Mouse (Mus musculus) megakaryocyte-erythroid progenitor cell, adult 5-6 weeks (primary cell): Measurements from ENCODE around the gene Bcor. TPM values are rescaled to one million over a fixed set of nuclear protein-coding genes. Genes with fewer than 3 reads are reported as not detected.

Experiments
- ATAC-seq: replicated peaks from 2 replicates; pipeline ENCODE4 v1.8.0; 2016; ENCODE audit warnings: mild to moderate bottlenecking, inconsistent platforms; ENCODE audit not compliant: severe bottlenecking, poor library complexity, low FRiP score, low TSS enrichment
- total RNA-seq, 2 experiments: library from RNA; stranded (forward) in 1 of 2; stranded (reverse) in 1 of 2; fragments of 200-1000, 215-1000 nt in 1 of 2; fragments of >200 nt in 1 of 2; fragmentation: Nextera tagmentation in 1 of 2; gene quantifications; 2 replicates each; pipeline ENCODE4 v1.2.3; 2014 to 2017

Bcor gene
- total RNA-seq, 2 experiments from 2014 or later: 28.9 to 35.6 TPM

DNA sequence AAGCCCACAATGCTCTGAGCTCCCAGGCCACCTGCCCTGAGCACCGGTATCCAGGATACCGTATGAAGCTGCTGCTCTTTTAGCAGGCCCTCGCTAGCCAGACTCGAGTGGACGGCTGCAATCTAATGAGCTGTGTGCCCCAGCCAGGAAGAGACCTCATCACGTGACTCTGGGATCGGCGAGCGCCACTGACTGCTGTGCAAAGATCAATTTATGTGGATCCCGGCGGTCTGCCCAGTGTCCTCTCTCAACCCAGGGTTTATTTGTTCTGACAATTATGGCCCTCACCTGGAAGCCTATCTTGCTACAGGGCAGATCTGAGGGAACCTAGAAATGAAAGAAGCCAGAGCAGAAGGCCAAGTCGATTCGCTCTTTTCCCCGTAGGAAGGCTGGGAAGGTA, 116.8 kb downstream of the Bcor start:
- ATAC-seq: no peak

DNA sequence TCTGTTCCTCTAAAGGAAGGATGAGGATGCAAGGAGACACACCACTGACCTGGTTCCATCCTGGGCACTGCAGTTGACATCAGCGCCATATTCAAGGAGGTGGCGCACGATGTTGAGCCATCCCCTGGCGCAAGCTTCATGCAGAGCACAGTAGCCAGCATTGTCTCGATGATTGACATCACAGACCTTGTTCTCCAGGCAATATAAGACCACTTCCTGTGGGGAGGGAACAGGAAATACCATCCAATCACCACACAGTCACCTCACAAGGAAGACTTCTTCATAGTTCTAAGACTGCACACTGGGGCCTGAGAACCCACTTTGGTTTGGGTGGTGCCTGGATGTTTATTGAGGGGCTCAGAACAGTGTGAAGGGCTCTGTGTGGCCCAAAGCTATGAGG, 118.7 kb downstream of the Bcor start:
- ATAC-seq: no peak

DNA sequence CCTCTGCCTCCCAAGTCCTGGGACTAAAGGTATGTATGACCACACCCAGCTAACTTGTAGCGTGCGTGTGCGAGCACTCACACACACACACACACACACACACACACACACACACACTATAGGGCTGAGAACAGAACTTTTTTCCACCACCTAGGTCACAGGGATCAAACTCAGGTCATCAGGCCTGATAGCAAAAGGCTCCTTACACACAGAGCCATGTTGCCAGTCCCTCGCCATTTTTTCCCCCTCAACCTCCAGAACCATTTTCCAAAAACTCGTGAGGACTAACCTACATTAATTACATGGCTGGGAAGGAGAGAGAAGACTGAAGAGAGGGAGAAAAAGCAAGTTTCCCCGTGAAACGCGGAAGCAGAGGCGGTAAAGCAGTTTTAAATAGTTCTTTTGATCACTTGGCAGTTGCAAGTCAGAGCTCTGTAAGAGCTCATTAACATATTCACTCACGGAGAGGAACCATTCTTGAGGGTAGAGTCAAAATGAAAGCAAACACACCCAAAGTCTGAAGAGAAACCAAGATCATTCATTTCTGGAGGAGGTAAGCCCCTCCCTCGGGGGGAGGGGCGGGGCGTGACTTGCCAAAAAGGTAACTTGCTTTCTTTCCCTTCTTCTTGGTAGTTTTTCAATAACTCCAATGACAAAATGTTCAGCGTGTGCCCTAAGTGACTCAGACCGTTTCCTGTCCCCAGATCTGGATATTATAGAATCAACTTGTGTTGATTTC, 145.3 kb downstream of the Bcor start:
- ATAC-seq: no peak

DNA sequence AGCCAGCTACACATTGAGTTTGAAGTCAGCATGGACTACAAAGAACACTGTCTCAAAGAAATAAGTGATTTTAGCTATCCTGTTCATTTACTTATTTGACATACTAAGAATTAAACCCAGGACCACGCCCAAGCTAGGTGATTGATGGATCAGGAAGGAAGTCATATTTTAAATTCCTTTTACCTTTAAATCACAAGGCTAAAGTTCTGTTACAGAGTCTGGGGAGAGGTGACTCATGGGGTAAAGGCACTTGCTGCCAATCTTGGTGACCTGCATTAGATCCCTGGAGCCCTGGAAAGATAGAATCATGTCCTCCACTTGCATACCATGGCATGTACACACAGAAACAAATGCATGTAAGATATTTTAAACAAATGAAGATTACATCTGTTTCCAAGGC, 149.5 kb downstream of the Bcor start:
- no peak for ATAC-seq

DNA sequence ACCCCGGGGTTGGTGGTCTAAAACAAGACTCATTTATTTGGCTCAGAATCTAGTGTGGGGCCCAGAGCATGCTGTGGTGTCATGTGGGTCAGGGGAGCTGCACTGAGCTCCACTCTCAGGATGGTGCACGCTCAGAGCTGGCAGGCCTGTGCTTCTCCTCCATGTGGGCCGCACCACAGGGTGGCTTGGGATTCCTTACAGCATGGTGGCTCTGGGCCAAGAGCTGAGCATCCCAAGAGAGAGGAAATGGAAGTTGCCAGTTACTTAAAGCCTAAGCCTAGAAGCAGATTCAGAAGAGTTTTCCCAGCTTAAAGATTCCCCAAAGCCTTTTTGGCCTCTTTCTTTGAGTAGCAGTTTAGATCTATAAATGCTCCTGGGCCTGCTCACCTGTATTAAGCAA, 151.1 kb downstream of the Bcor start:
- ATAC-seq: no peak

DNA sequence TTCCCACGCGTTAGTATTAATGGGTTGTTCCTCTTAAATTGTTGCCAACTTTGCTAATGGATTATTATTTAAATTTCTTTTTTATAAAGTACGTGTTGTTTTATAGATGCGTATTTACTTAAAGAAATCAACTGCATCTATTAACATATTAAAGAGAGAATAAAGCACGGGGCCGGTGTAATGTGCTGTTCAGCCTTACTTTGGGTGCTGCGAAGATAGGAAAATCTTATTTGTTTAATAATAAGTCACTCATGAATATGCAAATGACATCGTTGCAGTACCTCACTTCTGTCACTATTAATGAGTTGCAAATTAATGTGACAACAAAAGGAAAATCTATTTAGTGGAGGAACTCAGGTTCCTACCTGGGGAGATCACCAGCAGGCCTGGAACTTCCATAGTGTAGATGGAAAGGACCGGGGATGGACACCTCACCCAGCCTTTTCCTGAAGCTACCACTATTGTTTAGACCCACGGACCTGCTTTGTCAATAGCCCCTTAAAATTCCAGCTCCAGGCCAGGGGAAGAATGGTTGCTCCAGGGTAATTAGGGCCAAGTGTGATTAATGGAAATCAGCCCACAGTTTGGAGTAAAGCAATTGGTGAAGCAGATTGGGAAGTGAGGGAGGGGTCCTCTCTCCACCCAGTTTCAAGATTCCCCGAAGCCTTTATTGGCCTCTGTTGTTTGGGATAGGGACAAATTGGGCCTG, 152.2 kb downstream of the Bcor start:
- ATAC-seq: no peak

DNA sequence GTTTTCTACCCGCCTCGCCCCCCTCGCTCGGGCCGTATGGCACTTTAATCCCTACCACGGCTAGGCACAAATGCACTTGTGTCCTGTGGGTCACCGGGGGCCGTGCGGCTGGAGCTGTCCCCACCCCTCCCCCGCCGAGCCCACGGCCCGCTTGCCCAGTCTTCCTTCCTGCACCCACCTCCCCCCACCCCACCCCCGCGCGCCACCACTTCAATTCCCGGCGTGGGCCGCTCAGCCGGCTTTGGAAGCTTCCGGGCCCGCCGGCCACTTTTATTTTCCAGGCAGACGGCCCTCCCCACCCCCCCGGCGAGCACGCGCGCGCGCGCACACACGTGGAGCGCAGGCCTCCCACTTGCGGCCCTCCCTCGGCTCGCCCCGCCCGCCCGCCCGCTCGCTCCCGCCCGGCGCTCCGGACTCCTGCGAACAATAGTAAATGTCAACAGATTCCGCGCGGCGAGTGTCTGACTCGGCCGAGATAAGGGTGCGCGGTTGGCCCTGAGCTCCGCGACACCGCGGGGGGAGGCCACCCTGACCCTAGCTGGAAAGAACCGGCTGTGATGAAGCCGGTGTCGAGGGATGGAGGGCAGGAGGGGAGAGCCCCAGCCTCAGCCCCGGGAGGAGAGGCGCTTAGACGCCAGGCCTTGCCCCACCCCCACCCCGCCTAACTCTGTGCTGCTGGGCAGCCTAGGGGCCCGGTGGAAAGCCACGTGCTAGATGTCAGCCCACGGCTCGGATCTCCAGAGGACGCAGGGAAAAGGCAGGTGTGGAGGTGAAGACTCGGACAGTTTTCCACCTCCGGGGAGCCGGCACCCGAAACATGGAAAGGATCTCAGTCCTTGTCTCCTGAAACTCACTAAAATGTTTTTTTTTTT, 153.0 kb downstream of the Bcor start:
- peak; percentile 68 for ATAC-seq

DNA sequence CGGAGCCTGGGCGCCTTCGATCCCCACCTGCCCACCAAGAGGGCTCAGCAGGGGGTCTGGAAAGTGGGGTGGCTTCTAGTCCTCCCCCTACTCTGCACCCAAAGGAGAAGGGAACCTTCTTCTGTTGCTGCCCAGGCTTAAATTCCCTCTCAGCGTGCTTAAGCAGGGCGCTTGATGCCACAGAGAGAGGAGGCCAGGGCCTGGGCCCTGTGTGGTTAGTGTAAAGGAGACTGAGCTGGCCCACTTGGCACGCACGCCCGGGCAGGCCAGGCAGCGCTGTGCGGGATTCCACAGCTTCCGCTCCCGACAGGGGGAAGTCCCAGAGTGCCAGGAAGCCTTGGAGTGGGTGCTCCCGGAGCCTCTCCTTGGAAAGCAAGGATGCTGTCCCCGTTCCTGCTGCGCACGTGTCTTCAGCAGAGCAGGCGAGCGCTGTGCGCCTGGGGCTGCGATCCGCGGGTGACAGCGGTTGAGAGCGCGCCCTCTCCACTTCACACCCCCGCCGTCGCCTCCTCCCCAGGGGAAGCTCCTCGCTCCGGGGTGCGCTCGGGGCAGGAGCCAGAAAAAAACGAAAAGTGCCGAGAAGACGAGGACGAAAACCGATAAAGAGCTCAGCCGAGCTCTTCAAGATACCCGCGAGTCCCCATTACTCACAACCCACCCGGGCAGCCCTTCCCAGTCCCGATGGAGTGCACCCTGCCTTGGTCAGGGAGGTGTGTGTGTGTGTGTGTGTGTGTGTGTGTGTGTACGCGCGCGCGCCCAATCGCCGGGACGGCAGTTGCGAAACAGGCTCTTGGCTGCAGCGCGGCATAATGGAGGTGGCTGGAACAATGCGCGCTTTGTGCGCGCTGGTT, 153.9 kb downstream of the Bcor start:
- peak; percentile 22; the same call in 1 of the 2 replicates for ATAC-seq

DNA sequence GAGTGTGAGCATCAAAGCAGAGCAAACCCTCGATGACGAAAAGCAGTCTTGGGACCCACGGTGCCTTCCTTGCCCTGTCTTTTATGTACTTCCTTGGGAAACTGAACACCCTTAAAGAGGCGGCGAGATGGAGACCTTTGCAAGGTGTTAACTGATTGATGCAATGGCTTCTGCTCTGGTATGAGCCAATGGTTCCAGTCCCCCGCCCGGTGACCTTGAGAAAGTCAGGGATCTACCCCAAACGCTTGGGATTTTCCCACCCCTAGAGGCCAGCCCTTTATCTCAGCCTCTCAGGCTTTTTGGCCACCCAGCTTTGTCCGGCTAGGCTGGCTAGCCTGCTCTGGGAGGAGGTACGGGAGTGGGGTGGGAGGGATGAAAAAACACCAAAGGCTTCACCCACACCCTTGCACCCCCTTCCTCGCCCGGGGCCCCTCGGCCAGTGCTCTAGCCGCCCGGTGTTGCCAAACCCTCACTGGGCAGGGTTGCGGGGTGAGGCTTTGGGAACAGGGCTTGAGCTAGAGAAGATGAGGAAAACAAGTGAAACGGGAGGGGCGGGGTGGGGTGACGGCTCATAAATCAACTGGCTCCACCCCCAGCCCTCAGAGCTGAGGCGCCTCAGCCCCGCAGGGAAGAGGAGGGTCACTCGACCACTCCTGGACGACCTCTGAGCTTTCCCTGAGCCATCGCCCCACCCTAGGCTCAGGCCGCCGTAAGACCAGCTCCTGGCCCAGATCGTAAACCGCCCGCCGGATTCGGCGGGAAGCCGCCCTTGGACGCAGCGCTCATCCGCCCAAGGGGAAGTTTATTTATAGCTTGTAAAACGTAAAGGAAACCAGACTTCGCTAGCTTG, 154.7 kb downstream of the Bcor start:
- peak; percentile 8; the same call in 1 of the 2 replicates for ATAC-seq

DNA sequence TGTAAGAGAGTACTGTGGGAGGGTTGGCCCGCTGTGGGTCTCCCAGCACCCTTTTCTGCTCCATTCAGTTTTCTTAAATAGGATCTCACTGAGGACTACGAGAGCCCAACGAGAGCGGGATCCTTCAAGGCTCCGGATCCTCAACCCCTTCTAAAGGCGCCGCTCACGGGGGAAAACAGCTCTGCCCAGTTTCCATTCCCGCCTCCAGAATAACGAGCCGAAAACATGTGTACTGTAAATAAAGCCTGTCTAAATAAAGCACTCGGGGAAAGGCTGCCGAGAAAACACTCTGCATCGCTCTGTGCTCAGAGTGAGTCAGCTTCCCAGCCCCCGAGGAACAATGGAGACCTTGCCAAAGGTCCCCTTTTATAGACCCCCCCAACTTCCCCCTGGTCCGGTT, 155.7 kb downstream of the Bcor start:
- no peak for ATAC-seq

DNA sequence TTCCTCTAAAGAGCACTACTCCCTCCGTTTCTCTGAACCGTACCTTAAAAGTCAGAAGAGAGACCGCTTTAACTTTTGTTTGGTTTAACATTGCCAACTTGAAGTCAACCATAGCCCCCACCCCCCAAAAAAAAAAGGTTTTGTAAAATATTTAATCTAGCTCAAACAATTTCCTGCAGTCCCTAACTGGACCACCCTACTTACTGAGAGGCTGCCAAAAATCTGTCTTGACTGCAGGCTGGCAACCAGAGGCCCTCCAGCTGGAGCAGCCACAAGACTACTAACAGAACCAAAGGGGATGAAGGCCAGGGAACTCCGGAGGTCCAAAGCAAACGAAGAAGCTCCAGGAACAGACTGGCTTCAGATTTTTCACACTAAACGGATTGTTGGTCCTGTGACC, 156.2 kb downstream of the Bcor start:
- no peak for ATAC-seq

DNA sequence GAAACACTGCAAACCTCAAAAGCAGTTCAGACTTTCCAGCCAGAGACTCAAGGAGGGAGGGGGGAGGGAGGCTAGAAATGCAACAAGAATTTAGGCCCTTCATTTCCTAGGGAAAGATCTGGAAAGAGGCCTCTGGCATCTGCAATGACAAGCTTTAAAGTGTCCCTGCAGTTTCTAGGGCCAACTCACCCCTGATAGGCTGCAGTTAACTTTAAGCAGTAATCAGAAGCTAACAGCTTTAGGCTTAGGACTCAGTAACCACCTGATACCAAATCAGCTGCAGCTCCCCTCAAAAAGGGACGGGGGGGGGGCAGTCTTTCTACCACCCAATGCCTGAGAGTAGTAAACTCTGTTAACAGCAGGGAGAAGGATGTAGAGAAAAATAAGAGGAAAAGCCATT, 156.6 kb downstream of the Bcor start:
- peak; percentile 58 for ATAC-seq

DNA sequence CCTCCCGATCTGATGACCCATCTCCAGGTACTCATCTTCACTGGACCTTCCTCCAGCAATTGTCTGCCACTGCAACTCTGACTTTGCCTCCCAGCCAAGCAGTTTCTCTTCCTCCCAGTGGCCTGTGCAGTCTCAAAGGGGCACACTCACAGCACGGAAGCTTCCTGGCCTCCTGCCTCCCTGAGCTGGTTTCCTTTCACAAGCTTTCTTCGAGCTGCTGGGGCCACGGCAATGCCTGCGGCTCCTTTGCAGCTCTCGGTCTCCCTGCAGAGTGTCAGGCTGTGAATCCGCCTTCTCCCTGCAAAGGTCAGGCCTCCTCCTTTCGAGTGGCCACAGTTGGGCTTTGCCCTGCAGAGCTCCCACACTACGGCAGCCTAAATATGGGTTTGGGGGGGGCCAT, 157.0 kb downstream of the Bcor start:
- ATAC-seq: no peak

DNA sequence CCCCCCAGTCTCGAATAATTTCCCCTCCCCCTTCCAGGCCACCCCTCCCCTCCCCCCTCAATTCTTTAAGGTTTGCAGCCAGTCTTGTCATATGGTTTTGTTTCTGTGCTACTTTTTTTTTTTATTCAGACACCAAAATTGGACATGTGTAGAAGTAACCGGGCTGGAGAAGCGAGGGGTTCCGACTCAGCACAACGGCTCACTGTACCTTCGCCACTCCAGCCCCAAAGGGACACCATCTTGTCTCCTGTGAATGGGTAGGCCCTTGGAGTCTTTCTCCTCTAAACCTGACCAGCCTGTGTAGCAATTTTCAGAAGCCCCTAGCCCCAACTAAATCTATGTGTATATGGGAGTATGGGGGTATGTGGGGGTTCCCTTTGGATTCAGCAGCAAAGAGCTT, 157.6 kb downstream of the Bcor start:
- ATAC-seq: no peak

DNA sequence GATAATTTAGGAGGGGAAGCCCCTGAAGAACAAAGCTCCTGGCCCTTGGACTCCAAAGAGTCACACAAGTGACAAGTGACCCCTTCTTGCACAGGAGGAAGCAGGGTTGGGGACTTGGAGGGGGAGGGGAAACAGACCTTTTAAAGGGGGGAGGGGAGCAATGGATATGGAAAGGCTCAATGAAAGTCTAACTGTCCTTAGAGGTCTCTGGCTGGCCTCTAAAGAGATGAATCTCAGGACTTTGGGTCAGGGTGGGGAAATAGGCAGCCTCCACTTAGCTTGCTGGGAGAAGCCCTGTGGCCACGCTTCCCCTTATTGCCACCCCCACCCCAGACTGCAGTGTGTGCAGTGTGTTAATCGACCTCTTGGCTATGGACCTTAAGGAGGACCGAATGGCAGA, 158.2 kb downstream of the Bcor start:
- no peak for ATAC-seq

DNA sequence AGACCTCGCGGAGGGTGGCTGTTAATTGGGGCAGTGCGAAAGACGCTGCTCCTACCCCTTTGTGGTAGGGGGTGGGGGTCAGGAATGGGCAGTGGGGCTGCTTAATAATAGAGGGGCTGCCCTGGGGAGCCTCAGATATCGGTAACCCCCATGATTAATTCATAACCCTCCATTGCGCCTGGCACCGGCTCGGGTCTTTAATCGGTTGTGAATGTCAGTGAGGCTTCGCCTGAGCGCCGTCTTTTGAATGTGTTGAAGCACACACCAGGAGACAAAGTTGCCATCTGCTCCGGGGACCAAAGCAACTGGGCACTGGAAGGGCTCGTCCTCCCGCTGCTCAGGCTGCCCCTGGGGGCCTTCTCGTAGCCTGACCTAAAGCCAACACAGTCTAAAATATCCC, 158.8 kb downstream of the Bcor start:
- no peak for ATAC-seq

DNA sequence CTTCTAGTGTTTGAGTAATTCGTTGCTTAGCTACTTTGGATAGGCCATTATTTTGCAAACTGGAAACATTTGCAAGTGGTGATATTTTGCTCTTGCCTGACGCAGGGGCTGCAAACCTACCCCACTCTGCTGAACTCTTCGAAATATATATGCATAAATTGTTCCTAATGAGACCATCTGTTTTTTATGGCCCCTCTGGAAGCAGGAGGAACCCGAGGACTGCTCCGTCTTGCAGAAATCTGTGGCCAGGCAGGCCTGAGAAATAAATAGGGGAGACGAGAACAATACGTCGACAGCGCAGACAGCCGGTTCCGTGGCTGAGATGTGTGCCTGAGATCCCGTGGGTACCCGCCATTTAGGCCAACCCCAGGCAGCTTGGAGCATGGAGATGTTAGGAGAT, 159.5 kb downstream of the Bcor start:
- ATAC-seq: no peak

DNA sequence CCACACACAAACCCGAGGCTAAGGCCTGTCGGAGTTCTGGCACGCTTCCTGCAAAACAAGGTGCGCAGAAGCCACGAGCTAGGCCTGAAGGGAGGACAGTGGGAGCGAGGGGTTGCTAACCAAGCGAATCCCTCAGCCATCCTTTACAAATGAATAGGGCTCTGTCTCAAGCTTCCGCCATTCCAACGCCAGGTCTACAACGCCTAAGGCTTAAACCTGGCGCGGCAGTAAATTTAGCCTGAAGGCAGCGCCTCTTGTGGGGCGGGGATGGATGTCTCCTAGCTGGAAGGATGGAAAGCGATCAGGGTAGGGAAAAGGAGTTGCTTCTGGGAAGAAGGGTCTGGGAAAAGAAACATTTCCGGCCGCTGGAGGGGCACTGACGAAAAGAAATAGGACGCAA, 160.2 kb downstream of the Bcor start:
- ATAC-seq: no peak

DNA sequence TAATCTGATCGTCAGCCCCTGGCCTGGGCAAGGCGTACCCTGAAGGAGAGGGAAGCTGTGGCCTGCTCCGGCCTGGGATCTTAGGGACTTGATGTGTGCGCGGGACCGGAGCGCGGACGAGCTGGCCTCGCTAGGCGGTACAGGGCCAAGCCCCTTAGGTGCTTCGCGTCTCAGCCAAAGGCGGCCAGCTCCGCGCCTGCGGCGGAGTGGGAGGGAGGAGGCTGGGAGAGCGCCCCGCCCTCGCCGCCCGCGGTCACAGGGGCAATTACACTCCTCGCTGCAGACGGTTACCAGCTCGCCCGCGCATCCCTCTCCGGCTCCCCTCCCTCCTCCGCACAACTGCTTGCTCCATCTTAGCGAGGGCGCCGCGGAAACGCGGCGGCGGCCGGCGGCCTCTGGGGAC, 161.2 kb downstream of the Bcor start:
- ATAC-seq: peak; percentile 76
